8 mouse cellular contexts compared by ENCODE assay signal in genomic region chr10:24149135-24149781, GRCm38 (mm10). TPM values are rescaled to one million over a fixed set of nuclear protein-coding genes. Genes with fewer than 3 reads are reported as not detected.
A peak's percentile ranks its signal among the peaks of the same experiment; 100 is the strongest.
DNase-seq lines count a peak whose midpoint lies in the region; ATAC-seq and TF ChIP-seq lines count a peak whose summit lies in the region.

Gene Stx7 (plus strand): TSS chr10:24149302.

- peak; percentile 87; the same call in 1 of the 2 replicates for TF ChIP-seq POLR2A in bone marrow, adult 2 months (IDR thresholded peaks at IDR 0.05; ENCODE audit: borderline replicate concordance, control insufficient read depth, low read depth, low read length)

- H3K4me2 ChIP-seq in embryonic facial prominence, embryonic 15.5 days (replicated peaks), result peak within 1 kb of the TSS; percentile 63
- peak within 1 kb of the TSS; percentile 57 for H3K4me2 ChIP-seq in kidney, embryonic 14.5 days (replicated peaks; ENCODE audit: low read depth, low read length)
- H3K4me2 ChIP-seq in limb, embryonic 15.5 days, result peak within 1 kb of the TSS; percentile 46

- DNase-seq in 416B (ENCODE audit: low read depth), result peak; percentile 94
- DNase-seq in heart, adult 9 months (ENCODE audit: low spot score in 2 of 2), result peak; percentile 94 to 96
- peak; percentile 86 to 90 for DNase-seq in monocyte, adult 2 months (ENCODE audit: low read depth in 1 of 2, low spot score in 2 of 2)
- peak; percentile 96 to 97 for DNase-seq in spleen, postnatal 36 days (ENCODE audit: low spot score in 2 of 2)

- peak within 1 kb of the TSS; percentile 77 for H3K9ac ChIP-seq in embryonic facial prominence, embryonic 15.5 days
- peak within 1 kb of the TSS; percentile 76 for H3K9ac ChIP-seq in kidney, embryonic 14.5 days (ENCODE audit: low read depth, low read length)
- H3K9ac ChIP-seq in limb, embryonic 15.5 days, result peak within 1 kb of the TSS; percentile 60

- H3K9me3 ChIP-seq in embryonic facial prominence, embryonic 15.5 days (replicated peaks), result no peaks in the 10 kb centered on the region
- H3K9me3 ChIP-seq in kidney, embryonic 14.5 days (ENCODE audit: control insufficient read depth, low read length), result no peaks in the 10 kb centered on the region
- no peaks in the 10 kb centered on the region for H3K9me3 ChIP-seq in limb, embryonic 15.5 days

- TF ChIP-seq CTCF in bone marrow, adult 2 months (IDR thresholded peaks at IDR 0.05; ENCODE audit: control insufficient read depth, insufficient read depth, low read length), result no peak

- peak; percentile 93 for ATAC-seq in embryonic facial prominence, embryonic 15.5 days (ENCODE audit: insufficient number of reproducible peaks, low FRiP score, low TSS enrichment, low read depth)
- peak; percentile 96 for ATAC-seq in kidney, embryonic 14.5 days (ENCODE audit: low FRiP score, low TSS enrichment)
- ATAC-seq in limb, embryonic 15.5 days (ENCODE audit: insufficient number of reproducible peaks, low FRiP score, low TSS enrichment, low read depth), result peak; percentile 89

- H3K27me3 ChIP-seq in embryonic facial prominence, embryonic 15.5 days, result no peaks in the 10 kb centered on the region
- H3K27me3 ChIP-seq in kidney, embryonic 14.5 days (ENCODE audit: control insufficient read depth, insufficient read depth, low read length), result no peaks in the 10 kb centered on the region
- H3K27me3 ChIP-seq in limb, embryonic 15.5 days, result no peaks in the 10 kb centered on the region

- whole genome bisulfite sequencing in bone marrow, adult 2 months, result under 1% methylated on average over 45 of the region's 45 CpGs
- WGBS in embryonic facial prominence, embryonic 15.5 days, result under 1% methylated on average over 43 of the region's 45 CpGs
- under 1% methylated on average over 35 of the region's 45 CpGs for WGBS in kidney, embryonic 14.5 days
- under 1% methylated on average over 44 of the region's 45 CpGs for WGBS in limb, embryonic 15.5 days

- H3K27ac ChIP-seq in bone marrow, adult 2 months (ENCODE audit: control insufficient read depth, insufficient read depth, low read depth, low read length, poor library complexity), result peak within 1 kb of the TSS; percentile 90
- no peak within 1 kb of the TSS for H3K27ac ChIP-seq in embryonic facial prominence, embryonic 15.5 days (replicated peaks)
- H3K27ac ChIP-seq in kidney, embryonic 14.5 days (ENCODE audit: low read depth, low read length), result peak within 1 kb of the TSS; percentile 77
- H3K27ac ChIP-seq in limb, embryonic 15.5 days, result peak within 1 kb of the TSS; percentile 23; the same call in 1 of the 2 replicates

- peak within 1 kb of the TSS; percentile 100 for H3K4me3 ChIP-seq in bone marrow, adult 2 months (replicated peaks; ENCODE audit: control insufficient read depth, low read depth, low read length)
- H3K4me3 ChIP-seq in embryonic facial prominence, embryonic 15.5 days (replicated peaks), result peak within 1 kb of the TSS; percentile 77
- H3K4me3 ChIP-seq in kidney, embryonic 14.5 days (ENCODE audit: low read length), result peak within 1 kb of the TSS; percentile 84
- peak within 1 kb of the TSS; percentile 65 for H3K4me3 ChIP-seq in limb, embryonic 15.5 days

- H3K4me1 ChIP-seq in bone marrow, adult 2 months (ENCODE audit: control insufficient read depth, insufficient read depth, low read length), result peaks cover 2% of the 10 kb centered on the region; the same call in 1 of the 2 replicates
- H3K4me1 ChIP-seq in embryonic facial prominence, embryonic 15.5 days, result peaks cover 5% of the 10 kb centered on the region
- H3K4me1 ChIP-seq in kidney, embryonic 14.5 days (ENCODE audit: control insufficient read depth, insufficient read depth, low read length), result peaks cover 10% of the 10 kb centered on the region
- H3K4me1 ChIP-seq in limb, embryonic 15.5 days, result peaks cover 5% of the 10 kb centered on the region; the same call in 1 of the 2 replicates

- no peaks in the 10 kb centered on the region for H3K36me3 ChIP-seq in embryonic facial prominence, embryonic 15.5 days
- H3K36me3 ChIP-seq in kidney, embryonic 14.5 days (ENCODE audit: control insufficient read depth, insufficient read depth, low read length), result no peaks in the 10 kb centered on the region
- no peaks in the 10 kb centered on the region for H3K36me3 ChIP-seq in limb, embryonic 15.5 days

RNA-seq across cellular contexts. Expression of gene Stx7, which starts in this region (rescaled TPM):
- 15.6 and 33.0 TPM in 2 replicates for polyA plus RNA-seq in bone marrow, adult 2 months (2011; ENCODE audit: insufficient read depth, insufficient read length, low replicate concordance, missing spikeins)
- 70.1 and 73.2 TPM in 2 replicates for polyA plus RNA-seq in embryonic facial prominence, embryonic 15.5 days (2015; fragmentation: Nextera tagmentation; extraction: Ambion mirVana)
- polyA plus RNA-seq in kidney, embryonic 14.5 days (2014; fragmentation: Nextera tagmentation; extraction: Ambion mirVana), result 67.8 and 95.5 TPM in 2 replicates
- polyA plus RNA-seq in limb, embryonic 15.5 days (2015; fragmentation: Nextera tagmentation; extraction: Ambion mirVana), result 68.7 and 70.4 TPM in 2 replicates
